Mouse (Mus musculus) liver, embryonic 14.5 days (tissue): ENCODE data around the gene Nbl1.

ENCODE experiments used
- CTCF ChIP-seq: IDR thresholded peaks from 2 replicates; pipeline ENCODE4 v1.5.1; 2016; ENCODE audit warnings: antibody characterized with exemption, low read depth, control low read depth
- EP300 ChIP-seq: IDR thresholded peaks from 2 replicates; pipeline ENCODE4 v1.6.1; 2016; ENCODE audit warnings: antibody characterized with exemption, low read depth

GRCm38 (mm10) chr4:139133109-139133508 is 40.3 kb upstream of the Nbl1 start:
- TF ChIP-seq CTCF (no peak), EP300 (no peak)
